Mouse (Mus musculus): ENCODE measurements around the gene Slc22a12. TPM values are rescaled to one million over a fixed set of nuclear protein-coding genes. Genes with fewer than 3 reads are reported as not detected.
A peak's percentile ranks its signal among the peaks of the same experiment; 100 is the strongest.

Gene Slc22a12
- polyA plus RNA-seq, 1 experiment from 2014 or later = not detected

DNA sequence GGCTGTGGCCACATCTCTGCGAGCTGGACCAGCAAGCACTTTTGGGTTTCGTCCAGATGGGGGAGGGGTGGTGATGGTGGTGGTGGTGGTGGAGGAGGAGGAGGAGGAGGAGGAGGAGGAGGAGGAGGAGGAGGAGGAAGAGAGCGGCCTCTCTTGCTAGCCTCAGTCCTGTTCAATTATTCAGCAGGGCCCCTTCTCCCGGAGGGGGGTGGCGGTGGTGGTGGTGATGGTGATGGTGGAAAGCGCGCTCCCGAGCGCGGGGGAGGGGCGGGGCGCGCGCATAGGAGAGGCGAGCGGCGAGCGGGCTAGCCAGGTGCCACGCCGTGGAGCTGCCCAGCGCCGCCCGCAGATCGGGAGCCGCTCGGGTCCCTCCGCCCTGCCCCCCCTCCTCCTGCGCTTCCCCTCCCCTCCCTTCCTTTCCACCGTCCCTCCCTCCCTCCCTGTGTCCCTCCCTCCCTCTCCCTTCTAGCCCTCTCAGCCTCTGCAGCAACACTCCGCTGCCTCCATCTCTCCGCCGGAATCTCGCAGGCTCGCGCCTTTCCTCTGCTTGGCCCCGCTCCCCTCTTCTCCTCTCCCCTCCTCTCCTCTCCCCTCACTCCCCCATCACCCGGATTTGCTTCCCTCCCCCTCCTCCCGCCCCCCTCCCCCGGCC lies 45.6 kb downstream of the Slc22a12 start:
- Histone ChIP-seq H3K27me3 (ENCODE audit: control insufficient read depth, insufficient read depth, low read length) (peaks cover 95% of the 10 kb centered on the region), H3K36me3 (ENCODE audit: control insufficient read depth, insufficient read depth, low read length) (no peaks in the 10 kb centered on the region), H3K4me3 (ENCODE audit: low read depth, low read length) (peak overlapping the region; percentile 48), H3K4me2 (peak overlapping the region; percentile 89), H3K27ac (ENCODE audit: low read depth, low read length) (no peak overlapping the region), H3K4me1 (ENCODE audit: control insufficient read depth, insufficient read depth, low read length) (peaks cover 9% of the 10 kb centered on the region), H3K9ac (ENCODE audit: low read depth, low read length) (0 out of 2 replicates have a peak overlapping the region, but pooled peaks have one; percentile 43), H3K9me3 (replicated peaks; ENCODE audit: control insufficient read depth, low read length) (no peaks in the 10 kb centered on the region)
- 0% methylated on average over 6 of the region's 39 CpGs for WGBS (ENCODE audit: insufficient replicate concordance)
- no peak for ATAC-seq (replicated peaks; ENCODE audit: insufficient number of reproducible peaks, low FRiP score, low TSS enrichment)

DNA sequence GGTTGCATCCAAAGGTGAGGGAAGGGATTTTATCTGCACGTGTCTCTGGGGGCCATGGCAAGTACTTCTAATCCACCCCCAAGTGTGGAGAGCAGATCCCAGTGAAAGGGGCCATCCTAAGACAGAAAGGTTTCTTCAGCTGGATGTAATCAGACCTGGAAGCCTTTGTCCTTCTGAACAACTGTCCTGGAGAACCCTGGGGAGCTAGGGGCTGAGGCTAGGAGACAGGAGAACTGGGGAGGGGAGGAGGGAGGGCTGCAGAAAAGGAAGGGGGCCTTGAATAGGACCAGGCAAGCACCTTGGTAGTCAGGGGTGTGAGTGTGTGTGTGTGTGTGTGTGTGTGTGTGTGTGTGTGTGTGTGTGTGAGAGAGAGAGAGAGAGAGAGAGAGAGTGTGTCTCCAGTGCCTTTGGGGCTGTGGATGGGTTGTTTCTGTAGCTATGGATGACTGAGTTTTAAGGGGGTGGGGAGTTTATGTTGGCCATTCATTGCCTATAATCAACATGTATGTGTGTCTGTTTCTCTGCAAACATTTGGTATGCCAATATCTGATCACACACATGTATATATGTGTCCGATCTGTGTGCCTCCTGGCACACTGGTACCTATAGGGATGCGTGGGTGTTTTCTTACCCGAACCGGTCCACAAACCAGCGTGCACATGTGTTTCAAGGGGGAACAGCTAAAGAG lies 46.2 kb downstream of the Slc22a12 start:
- ATAC-seq (replicated peaks; ENCODE audit: insufficient number of reproducible peaks, low FRiP score, low TSS enrichment) = no peak
- Histone ChIP-seq H3K4me3 (ENCODE audit: low read depth, low read length) (no peak overlapping the region; the same call in 1 of the 2 replicates), H3K4me1 (ENCODE audit: control insufficient read depth, insufficient read depth, low read length) (peaks cover 6% of the 10 kb centered on the region), H3K36me3 (ENCODE audit: control insufficient read depth, insufficient read depth, low read length) (no peaks in the 10 kb centered on the region), H3K27ac (ENCODE audit: low read depth, low read length) (no peak overlapping the region), H3K9ac (ENCODE audit: low read depth, low read length) (no peak overlapping the region), H3K27me3 (ENCODE audit: control insufficient read depth, insufficient read depth, low read length) (peaks cover 93% of the 10 kb centered on the region), H3K4me2 (no peak overlapping the region), H3K9me3 (replicated peaks; ENCODE audit: control insufficient read depth, low read length) (no peaks in the 10 kb centered on the region)
- WGBS (ENCODE audit: insufficient replicate concordance) = 11% methylated on average over 6 of the region's 6 CpGs

DNA sequence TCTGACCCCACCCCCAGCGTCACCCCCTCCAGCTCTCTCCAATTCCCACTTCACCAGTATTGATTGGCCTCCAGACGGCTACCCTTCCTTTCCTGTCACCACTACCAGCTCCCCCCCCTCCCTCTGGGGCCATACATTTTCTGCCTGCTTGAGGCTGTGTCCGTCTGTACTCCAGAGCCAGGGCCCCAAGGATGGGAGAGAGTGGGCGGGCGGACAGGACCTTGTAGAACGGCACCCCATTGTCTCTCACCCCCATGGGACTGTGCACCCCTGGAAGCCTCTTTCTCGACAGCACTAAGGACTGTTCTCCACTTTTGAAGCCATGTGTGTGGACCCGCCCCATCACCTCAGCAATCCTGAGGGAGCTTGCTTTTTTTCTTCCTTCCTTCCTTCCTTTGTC lies 47.1 kb downstream of the Slc22a12 start:
- Histone ChIP-seq H3K27me3 (ENCODE audit: control insufficient read depth, insufficient read depth, low read length) (peaks cover 92% of the 10 kb centered on the region), H3K9ac (ENCODE audit: low read depth, low read length) (no peak overlapping the region), H3K4me3 (ENCODE audit: low read depth, low read length) (no peak overlapping the region), H3K4me1 (ENCODE audit: control insufficient read depth, insufficient read depth, low read length) (peaks cover 6% of the 10 kb centered on the region), H3K9me3 (replicated peaks; ENCODE audit: control insufficient read depth, low read length) (no peaks in the 10 kb centered on the region), H3K27ac (ENCODE audit: low read depth, low read length) (no peak overlapping the region), H3K36me3 (ENCODE audit: control insufficient read depth, insufficient read depth, low read length) (no peaks in the 10 kb centered on the region), H3K4me2 (no peak overlapping the region)
- 21% methylated on average over 8 of the region's 8 CpGs for WGBS (ENCODE audit: insufficient replicate concordance)
- no peak for ATAC-seq (replicated peaks; ENCODE audit: insufficient number of reproducible peaks, low FRiP score, low TSS enrichment)

DNA sequence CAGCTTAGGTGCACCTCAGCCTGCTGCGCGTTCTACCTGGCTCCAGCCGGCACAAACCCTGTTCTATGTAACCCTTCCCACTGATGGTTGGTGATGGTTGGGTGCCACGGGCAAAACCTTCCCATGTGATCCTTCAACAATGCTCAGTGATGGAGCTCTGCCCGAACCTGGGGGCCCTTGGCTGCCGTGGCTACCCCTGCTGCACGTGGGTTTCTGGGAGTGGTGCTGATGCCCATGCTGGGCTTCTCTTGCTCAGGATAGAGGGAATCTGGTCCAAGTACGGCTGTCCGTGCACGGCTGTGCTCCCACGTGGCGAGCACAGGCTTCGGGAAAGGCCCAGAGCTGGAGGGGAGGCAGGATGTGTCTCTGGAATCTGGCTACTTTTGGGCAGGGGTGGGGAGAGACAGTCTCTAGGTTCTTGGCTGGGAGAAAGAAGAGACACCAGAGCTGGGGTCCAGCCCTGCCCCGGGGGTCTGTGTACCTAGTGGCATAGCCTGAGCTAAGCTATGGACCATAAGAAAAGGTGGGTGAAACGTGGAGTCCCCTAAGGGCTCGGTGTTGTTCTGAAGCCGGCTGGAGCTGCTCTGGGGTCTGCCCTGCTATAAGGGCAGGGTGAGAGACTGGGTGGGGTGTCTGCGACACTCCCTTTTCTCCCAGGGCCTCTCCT lies 48.2 kb downstream of the Slc22a12 start:
- H3K4me3 ChIP-seq (ENCODE audit: low read depth, low read length) = no peak overlapping the region
- H3K4me2 ChIP-seq = no peak overlapping the region
- H3K9ac ChIP-seq (ENCODE audit: low read depth, low read length) = no peak overlapping the region
- H3K27me3 ChIP-seq (ENCODE audit: control insufficient read depth, insufficient read depth, low read length) = peaks cover 90% of the 10 kb centered on the region
- H3K27ac ChIP-seq (ENCODE audit: low read depth, low read length) = no peak overlapping the region
- WGBS (ENCODE audit: insufficient replicate concordance) = 60% methylated on average over 18 of the region's 18 CpGs
- H3K4me1 ChIP-seq (ENCODE audit: control insufficient read depth, insufficient read depth, low read length) = peaks cover 6% of the 10 kb centered on the region
- no peak for ATAC-seq (replicated peaks; ENCODE audit: insufficient number of reproducible peaks, low FRiP score, low TSS enrichment)
- no peaks in the 10 kb centered on the region for H3K36me3 ChIP-seq (ENCODE audit: control insufficient read depth, insufficient read depth, low read length)
- no peaks in the 10 kb centered on the region for H3K9me3 ChIP-seq (replicated peaks; ENCODE audit: control insufficient read depth, low read length)

DNA sequence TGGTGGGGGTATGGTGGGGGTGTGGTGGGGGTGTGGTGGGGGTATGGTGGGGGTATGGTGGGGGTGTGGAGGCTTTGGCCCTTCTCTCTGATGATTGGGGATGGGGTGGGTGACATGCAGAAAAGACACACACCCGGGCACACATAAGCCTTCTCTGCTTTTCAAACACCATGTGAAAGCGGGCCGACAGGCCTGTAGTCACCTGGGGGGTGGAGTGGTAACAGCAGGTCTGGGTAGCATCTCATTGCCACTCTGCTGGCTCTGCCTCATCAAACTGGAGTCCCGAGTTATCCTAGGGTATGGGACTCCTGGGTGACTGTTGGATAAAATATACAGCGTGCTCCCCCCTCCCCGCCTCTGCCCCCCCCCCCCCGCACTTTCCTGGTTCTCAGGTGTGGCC lies 48.8 kb downstream of the Slc22a12 start:
- Histone ChIP-seq H3K27me3 (ENCODE audit: control insufficient read depth, insufficient read depth, low read length) (peaks cover 88% of the 10 kb centered on the region), H3K36me3 (ENCODE audit: control insufficient read depth, insufficient read depth, low read length) (no peaks in the 10 kb centered on the region), H3K4me1 (ENCODE audit: control insufficient read depth, insufficient read depth, low read length) (peaks cover 6% of the 10 kb centered on the region), H3K4me3 (ENCODE audit: low read depth, low read length) (no peak overlapping the region), H3K27ac (ENCODE audit: low read depth, low read length) (no peak overlapping the region), H3K4me2 (no peak overlapping the region), H3K9me3 (replicated peaks; ENCODE audit: control insufficient read depth, low read length) (no peaks in the 10 kb centered on the region), H3K9ac (ENCODE audit: low read depth, low read length) (no peak overlapping the region)
- WGBS (ENCODE audit: insufficient replicate concordance) = 56% methylated on average over 4 of the region's 7 CpGs
- ATAC-seq (replicated peaks; ENCODE audit: insufficient number of reproducible peaks, low FRiP score, low TSS enrichment) = no peak

DNA sequence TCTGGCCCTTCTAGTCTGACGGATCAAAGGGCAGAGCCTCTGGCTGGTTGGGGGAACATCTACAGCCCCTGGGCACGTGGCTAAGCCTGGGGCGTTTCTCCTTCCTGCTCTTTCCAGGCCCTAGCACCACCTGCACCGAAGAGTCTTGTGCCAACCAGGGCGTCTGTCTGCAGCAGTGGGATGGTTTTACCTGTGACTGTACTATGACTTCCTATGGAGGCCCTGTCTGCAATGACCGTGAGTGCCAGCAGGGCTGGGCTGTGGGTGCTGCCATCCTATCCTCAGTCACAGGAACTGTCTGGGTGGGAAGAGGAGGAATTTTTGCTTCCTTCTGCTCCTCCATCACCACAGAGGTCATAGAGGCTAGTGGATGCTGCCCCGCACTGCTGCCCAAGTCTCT lies 49.6 kb downstream of the Slc22a12 start:
- Histone ChIP-seq H3K9me3 (replicated peaks; ENCODE audit: control insufficient read depth, low read length) (no peaks in the 10 kb centered on the region), H3K4me2 (no peak overlapping the region), H3K27me3 (ENCODE audit: control insufficient read depth, insufficient read depth, low read length) (peaks cover 80% of the 10 kb centered on the region), H3K9ac (ENCODE audit: low read depth, low read length) (no peak overlapping the region), H3K27ac (ENCODE audit: low read depth, low read length) (no peak overlapping the region), H3K4me1 (ENCODE audit: control insufficient read depth, insufficient read depth, low read length) (peaks cover 6% of the 10 kb centered on the region), H3K36me3 (ENCODE audit: control insufficient read depth, insufficient read depth, low read length) (no peaks in the 10 kb centered on the region), H3K4me3 (ENCODE audit: low read depth, low read length) (no peak overlapping the region)
- ATAC-seq (replicated peaks; ENCODE audit: insufficient number of reproducible peaks, low FRiP score, low TSS enrichment) = no peak
- 77% methylated on average over 7 of the region's 7 CpGs for WGBS (ENCODE audit: insufficient replicate concordance)

DNA sequence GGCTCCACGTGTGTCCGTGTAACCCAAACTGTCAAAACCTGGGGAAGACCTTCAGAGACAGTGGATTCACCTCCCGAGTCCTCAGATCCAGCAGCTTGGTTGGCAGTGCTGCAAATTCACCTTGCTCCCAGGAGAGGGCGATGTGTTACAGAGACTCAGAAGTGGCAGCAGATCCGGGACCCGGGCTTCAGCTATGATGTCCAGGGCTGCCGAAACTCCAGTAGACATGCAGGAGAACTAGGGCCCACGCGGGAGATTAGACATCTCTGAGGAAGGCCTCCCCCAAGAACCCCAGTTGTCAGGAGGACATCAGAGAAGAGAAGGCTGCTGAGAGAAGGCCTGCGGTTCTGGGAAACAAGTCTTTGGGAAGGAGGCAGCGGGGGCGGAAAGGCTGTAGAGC lies 50.7 kb downstream of the Slc22a12 start:
- peaks cover 77% of the 10 kb centered on the region for H3K27me3 ChIP-seq (ENCODE audit: control insufficient read depth, insufficient read depth, low read length)
- no peaks in the 10 kb centered on the region for H3K4me1 ChIP-seq (ENCODE audit: control insufficient read depth, insufficient read depth, low read length)
- no peak overlapping the region for H3K4me3 ChIP-seq (ENCODE audit: low read depth, low read length)
- ATAC-seq (replicated peaks; ENCODE audit: insufficient number of reproducible peaks, low FRiP score, low TSS enrichment) = no peak
- no peak overlapping the region for H3K4me2 ChIP-seq
- no peaks in the 10 kb centered on the region for H3K9me3 ChIP-seq (replicated peaks; ENCODE audit: control insufficient read depth, low read length)
- no peak overlapping the region for H3K27ac ChIP-seq (ENCODE audit: low read depth, low read length)
- H3K9ac ChIP-seq (ENCODE audit: low read depth, low read length) = 0 out of 2 replicates have a peak overlapping the region, but pooled peaks have one; percentile 5
- 24% methylated on average over 12 of the region's 12 CpGs for WGBS (ENCODE audit: insufficient replicate concordance)
- H3K36me3 ChIP-seq (ENCODE audit: control insufficient read depth, insufficient read depth, low read length) = no peaks in the 10 kb centered on the region

DNA sequence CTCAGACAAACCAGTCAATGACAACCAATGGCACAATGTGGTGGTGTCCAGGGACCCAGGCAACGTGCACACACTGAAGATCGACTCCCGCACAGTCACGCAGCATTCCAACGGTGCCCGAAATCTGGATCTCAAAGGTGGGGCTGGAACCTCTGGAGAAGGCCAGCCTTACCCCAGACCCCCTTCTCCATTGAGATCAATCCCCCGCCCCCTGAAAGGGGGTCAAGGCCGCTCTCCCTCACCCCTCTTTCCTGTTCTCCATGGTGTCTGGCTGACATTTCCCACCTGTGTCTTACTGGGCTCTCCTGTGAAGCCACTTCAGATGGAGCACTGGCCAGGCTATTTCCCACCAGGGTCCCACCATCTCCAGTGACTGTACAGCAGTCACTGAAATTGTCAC lies 51.3 kb downstream of the Slc22a12 start:
- no peak for ATAC-seq (replicated peaks; ENCODE audit: insufficient number of reproducible peaks, low FRiP score, low TSS enrichment)
- Histone ChIP-seq H3K9me3 (replicated peaks; ENCODE audit: control insufficient read depth, low read length) (no peaks in the 10 kb centered on the region), H3K9ac (ENCODE audit: low read depth, low read length) (no peak overlapping the region), H3K4me2 (no peak overlapping the region), H3K27me3 (ENCODE audit: control insufficient read depth, insufficient read depth, low read length) (peaks cover 73% of the 10 kb centered on the region), H3K4me1 (ENCODE audit: control insufficient read depth, insufficient read depth, low read length) (no peaks in the 10 kb centered on the region), H3K4me3 (ENCODE audit: low read depth, low read length) (no peak overlapping the region), H3K27ac (ENCODE audit: low read depth, low read length) (no peak overlapping the region), H3K36me3 (ENCODE audit: control insufficient read depth, insufficient read depth, low read length) (no peaks in the 10 kb centered on the region)
- 75% methylated on average over 8 of the region's 8 CpGs for WGBS (ENCODE audit: insufficient replicate concordance)

Measured in heart, embryonic 11.5 days (tissue).